Mouse (Mus musculus) heart, adult 2 months (tissue): ENCODE measurements at regions not wholly inside any gene's neighbourhood (a gene's known extent, or its start where the extent isn't known, plus 50 kb on each side); places are given as distances from the start of the nearest gene placed in this dataset.
A peak's percentile ranks its signal among the peaks of the same experiment; 100 is the strongest.

Source experiments
- DNase-seq, 2 experiments: peaks; one replicate each; pipeline ENCODE4 v3.0.0; 2021
- H3K27ac ChIP-seq: fragments of 200-600 bp; 2 replicates; pipeline ENCODE4 v1.8.1; 2022
- H3K27me3 ChIP-seq: fragments of 200-500 bp; 2 replicates; pipeline ENCODE4 v1.6.1; 2012; ENCODE audit warnings: mild to moderate bottlenecking, low read length, inconsistent platforms, mixed read lengths; ENCODE audit not compliant: control insufficient read depth, insufficient read depth
- H3K36me3 ChIP-seq: fragments of 200-500 bp; 2 replicates; pipeline ENCODE4 v1.6.1; 2012; ENCODE audit warnings: low read length, inconsistent platforms; ENCODE audit not compliant: control insufficient read depth, insufficient read depth
- H3K4me1 ChIP-seq: fragments of 200-500 bp; 2 replicates; pipeline ENCODE4 v1.6.1; 2011; ENCODE audit warnings: low read length; ENCODE audit not compliant: control insufficient read depth, insufficient read depth
- H3K4me3 ChIP-seq: fragments of 200-600 bp; 2 replicates; pipeline ENCODE4 v1.8.1; 2022
- H3K79me2 ChIP-seq: fragments of 200-500 bp; replicated peaks from 2 replicates; pipeline ENCODE4 v1.6.1; 2012; ENCODE audit warnings: mild to moderate bottlenecking, inconsistent platforms, low read length, moderate library complexity, mixed read lengths; ENCODE audit not compliant: control insufficient read depth, insufficient read depth
- H3K9ac ChIP-seq: fragments of 200-500 bp; 2 replicates; pipeline ENCODE4 v1.6.1; 2012; ENCODE audit warnings: low read depth, mild to moderate bottlenecking, control low read depth, inconsistent platforms, low read length, mixed read lengths
- CTCF ChIP-seq: fragments of 200-600 bp; IDR thresholded peaks from 2 replicates; pipeline ENCODE4 v1.8.1; 2022; ENCODE audit warnings: antibody characterized with exemption, mild to moderate bottlenecking, moderate library complexity
- EP300 ChIP-seq: fragments of 200-500 bp; IDR thresholded peaks from 2 replicates; pipeline ENCODE4 v1.6.1; 2011; ENCODE audit warnings: low read depth, low read length, control low read depth; ENCODE audit not compliant: insufficient read depth
- POLR2A ChIP-seq: fragments of 200-500 bp; IDR thresholded peaks from 2 replicates; pipeline ENCODE4 v1.6.1; 2011; ENCODE audit warnings: mild to moderate bottlenecking, low read depth, low read length, control low read depth; ENCODE audit not compliant: insufficient read depth
- WGBS: fragments of 180-500 bp; shearing (Covaris S2); methylation state at CpG from one replicate; pipeline ENCODE4 v1.1.7; 2018; 5-methylcytosine and 5-hydroxymethylcytosine counted together
- intact Hi-C: fragments of 180-260 bp; cut with DNase I; formaldehyde crosslinking; loops from one replicate; pipeline ENCODE4 v1.15.1; 2025

DNA sequence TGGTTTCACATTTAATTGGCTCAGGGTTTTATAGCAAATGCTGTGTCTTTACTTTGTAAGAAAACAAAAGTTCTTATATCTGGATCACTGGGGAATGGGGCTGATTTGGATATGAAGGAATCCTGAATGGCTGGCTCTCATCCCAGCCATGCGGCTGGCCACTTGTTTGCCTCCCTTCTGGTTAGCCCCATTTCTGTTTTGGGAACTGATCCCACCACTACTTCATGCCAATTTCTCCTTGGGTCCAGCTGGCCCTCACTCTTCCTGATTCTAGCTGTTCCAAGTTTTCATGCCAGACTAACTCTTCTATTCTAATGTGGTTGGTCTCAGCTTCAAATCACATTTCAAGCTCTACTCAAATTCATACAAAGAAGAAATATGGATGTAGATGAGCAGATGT lies 5319.6 kb downstream of the 9330182O14Rik start:
- intact Hi-C loops, result no loop called here
- H3K4me1 ChIP-seq, result no peaks in the 10 kb centered on the region
- no peaks in the 10 kb centered on the region for H3K36me3 ChIP-seq
- no peak overlapping the region for H3K4me3 ChIP-seq
- peak in 1 of 2 experiments; percentile 33 for DNase-seq
- no peaks in the 10 kb centered on the region for H3K27me3 ChIP-seq
- WGBS, result 43% methylated on average over 1 of the region's 1 CpGs
- no peak for TF ChIP-seq POLR2A
- TF ChIP-seq EP300, result no peak
- no peak for TF ChIP-seq CTCF
- H3K79me2 ChIP-seq, result no peaks in the 10 kb centered on the region
- no peak overlapping the region for H3K9ac ChIP-seq
- H3K27ac ChIP-seq, result no peak overlapping the region

DNA sequence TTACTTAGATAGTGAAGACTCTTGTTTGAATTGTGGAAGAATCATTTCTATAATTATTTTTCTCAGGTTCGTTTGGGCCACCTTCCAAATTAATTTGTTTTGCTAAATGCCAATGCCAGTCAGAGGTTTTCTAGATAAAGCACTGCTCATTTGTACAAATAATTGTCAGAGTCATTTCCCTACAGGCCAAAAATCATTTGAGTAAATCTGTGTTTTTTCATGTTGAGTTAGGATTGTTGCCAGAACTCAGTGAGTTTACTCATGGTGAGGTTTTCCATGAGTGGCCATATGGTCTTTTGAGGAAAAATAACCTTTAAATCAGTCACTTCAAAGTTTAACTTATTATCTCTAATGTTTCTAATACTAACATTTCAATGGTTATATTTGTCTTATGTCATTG lies 5336.3 kb downstream of the 9330182O14Rik start:
- no peaks in the 10 kb centered on the region for H3K79me2 ChIP-seq
- no peak for DNase-seq
- no peak overlapping the region for H3K9ac ChIP-seq
- intact Hi-C loops, result no loop called here
- H3K4me1 ChIP-seq, result no peaks in the 10 kb centered on the region
- TF ChIP-seq CTCF (no peak), EP300 (no peak), POLR2A (no peak)
- 47% methylated on average over 1 of the region's 1 CpGs for WGBS
- no peaks in the 10 kb centered on the region for H3K36me3 ChIP-seq
- H3K27me3 ChIP-seq, result no peaks in the 10 kb centered on the region
- H3K27ac ChIP-seq, result no peak overlapping the region
- H3K4me3 ChIP-seq, result no peak overlapping the region

DNA sequence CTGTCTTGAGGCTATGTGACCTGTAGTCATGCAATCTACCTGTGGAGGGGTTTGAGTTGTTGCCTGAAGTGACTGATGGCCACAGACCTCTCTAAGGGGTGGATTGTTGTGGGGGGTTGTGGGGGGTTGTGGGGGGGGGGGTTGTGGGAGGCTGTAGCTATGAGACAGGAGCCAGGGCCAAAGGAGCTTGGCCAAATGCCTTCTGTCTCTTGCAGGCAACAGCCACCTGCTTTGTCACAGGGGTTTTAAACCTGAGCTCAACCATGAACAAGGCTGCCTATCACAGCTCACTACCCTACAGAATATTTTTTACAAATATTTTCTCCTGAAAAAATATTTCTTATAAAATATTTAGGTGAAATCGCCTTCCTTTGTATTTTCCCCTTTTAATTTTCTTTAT lies 5339.0 kb downstream of the 9330182O14Rik start:
- no peak overlapping the region for H3K9ac ChIP-seq
- no peak for DNase-seq
- intact Hi-C loops, result no loop called here
- no peak for TF ChIP-seq POLR2A
- H3K27ac ChIP-seq, result no peak overlapping the region
- no peaks in the 10 kb centered on the region for H3K4me1 ChIP-seq
- no peaks in the 10 kb centered on the region for H3K27me3 ChIP-seq
- WGBS, result 74% methylated on average over 1 of the region's 1 CpGs
- no peak overlapping the region for H3K4me3 ChIP-seq
- no peaks in the 10 kb centered on the region for H3K36me3 ChIP-seq
- no peaks in the 10 kb centered on the region for H3K79me2 ChIP-seq

GRCm38 (mm10) chr15:45510271-45510670 lies 5376.1 kb downstream of the 9330182O14Rik start:
- DNase-seq, result no peak
- Histone ChIP-seq H3K36me3 (no peaks in the 10 kb centered on the region), H3K27me3 (no peaks in the 10 kb centered on the region), H3K4me1 (no peaks in the 10 kb centered on the region), H3K4me3 (no peak overlapping the region), H3K79me2 (no peaks in the 10 kb centered on the region), H3K9ac (no peak overlapping the region), H3K27ac (no peak overlapping the region)
- intact Hi-C loops, result no loop called here
- WGBS, result 65% methylated on average over 3 of the region's 3 CpGs
- no peak for TF ChIP-seq POLR2A
- peak; percentile 20; the same call in 1 of the 2 replicates for TF ChIP-seq CTCF
